Mouse (Mus musculus): ENCODE data around the gene Ccdc84.
"Not testable (repeated sequence)": the region's sequence is repeated elsewhere in the genome, so short reads cannot be mapped to it uniquely, and the experiment has no call there.

Gene Ccdc84

GRCm38 (mm10) chr9:44407752-44408097, 10.6 kb downstream of the Ccdc84 start:
- DNase-seq, result no peak

GRCm38 (mm10) chr9:44406906-44407751, 11.2 kb downstream of the Ccdc84 start, which contains the start of the genes Rps25 and Trappc4:
Rps25 (plus strand) TSS chr9:44407139.
Trappc4 (minus strand) TSS chr9:44407600.
- DNase-seq, result peak; percentile 95

GRCm38 (mm10) chr9:44405011-44405410, 13.4 kb downstream of the Ccdc84 start:
- no peak for DNase-seq

GRCm38 (mm10) chr9:44401081-44401480, 17.3 kb downstream of the Ccdc84 start:
- peak; percentile 80 for DNase-seq

- DNase-seq, result peak; percentile 45
These were observed 18.6 kb downstream of the Ccdc84 start for GRCm38 (mm10) chr9:44399795-44400114.

GRCm38 (mm10) chr9:44399114-44399794, 19.1 kb downstream of the Ccdc84 start:
- no peak for DNase-seq

GRCm38 (mm10) chr9:44398551-44398950, 19.8 kb downstream of the Ccdc84 start:
- DNase-seq, result no peak

GRCm38 (mm10) chr9:44398087-44398486, 20.3 kb downstream of the Ccdc84 start:
- DNase-seq, result peak; percentile 89

- peak; percentile 96 for DNase-seq
These were observed 21.5 kb downstream of the Ccdc84 start, which contains the start of gene Slc37a4 for GRCm38 (mm10) chr9:44396684-44397411. Slc37a4 (plus strand) TSS chr9:44396852.

- peak; percentile 79 for DNase-seq
These were observed 26.9 kb downstream of the Ccdc84 start for GRCm38 (mm10) chr9:44391466-44391865.

- DNase-seq, result peak; percentile 65
These were observed 29.1 kb downstream of the Ccdc84 start for GRCm38 (mm10) chr9:44389273-44389672.

GRCm38 (mm10) chr9:44387221-44387620, 31.1 kb downstream of the Ccdc84 start:
- peak; percentile 62 for DNase-seq

GRCm38 (mm10) chr9:44384596-44384995, 33.8 kb downstream of the Ccdc84 start:
- DNase-seq, result no peak

- no peak for DNase-seq
These were observed 38.5 kb downstream of the Ccdc84 start for GRCm38 (mm10) chr9:44379862-44380261.

GRCm38 (mm10) chr9:44379054-44379834, 39.1 kb downstream of the Ccdc84 start, which contains the start of gene Hyou1:
Hyou1 (plus strand) TSS chr9:44379490.
- DNase-seq, result peak; percentile 100

- no peak for DNase-seq
These were observed 40.1 kb downstream of the Ccdc84 start for GRCm38 (mm10) chr9:44378153-44378730.

- DNase-seq, result not testable (repeated sequence)
These were observed 41.0 kb downstream of the Ccdc84 start for GRCm38 (mm10) chr9:44377335-44377734.

- DNase-seq, result no peak
These were observed 42.2 kb downstream of the Ccdc84 start for GRCm38 (mm10) chr9:44376141-44376540.

- DNase-seq, result no peak
These were observed 45.0 kb downstream of the Ccdc84 start for GRCm38 (mm10) chr9:44373386-44373785.

GRCm38 (mm10) chr9:44364480-44364879, 53.9 kb downstream of the Ccdc84 start:
- DNase-seq, result peak; percentile 46

- not testable (repeated sequence) for DNase-seq
These were observed 56.4 kb downstream of the Ccdc84 start for GRCm38 (mm10) chr9:44361931-44362330.
